Mouse (Mus musculus) MEL (cell line): ENCODE data around the gene Gm3336.

ENCODE experiments used
- CTCF ChIP-seq, 3 experiments: IDR thresholded peaks in 2 of 3; conservative IDR thresholded peaks in 1 of 3; 2 replicates each; pipeline ENCODE4 v1.5.1; 2011 to 2012; ENCODE audit warnings: low read length in 3 of 3, low read depth in 2 of 3, mild to moderate bottlenecking in 2 of 3, improper control_type of control experiment in 1 of 3, inconsistent platforms in 1 of 3, mixed read lengths in 1 of 3, moderate library complexity in 1 of 3; ENCODE audit not compliant: control insufficient read depth in 1 of 3, insufficient read depth in 1 of 3, poor library complexity in 1 of 3, severe bottlenecking in 1 of 3
- GATA1 ChIP-seq: IDR thresholded peaks from 2 replicates; pipeline ENCODE4 v1.6.1; 2011; ENCODE audit warnings: low read depth, low read length, improper control_type of control experiment
- MAX ChIP-seq: IDR thresholded peaks from 2 replicates; pipeline ENCODE4 v1.6.1; 2011; ENCODE audit warnings: low read length, improper control_type of control experiment
- MYC ChIP-seq: IDR thresholded peaks from 2 replicates; pipeline ENCODE4 v1.6.1; 2011; ENCODE audit warnings: low read depth, mild to moderate bottlenecking, low read length, improper control_type of control experiment, moderate library complexity

- peak; percentile 56 to 85 (median 72) for TF ChIP-seq CTCF (IDR thresholded peaks at IDR 0.05 in 2 of 3, conservative IDR thresholded peaks at IDR 0.05 in 1 of 3; ENCODE audit: control insufficient read depth in 1 of 3, insufficient read depth in 1 of 3, low read depth in 2 of 3, low read length in 3 of 3, poor library complexity in 1 of 3, severe bottlenecking in 1 of 3)
- TF ChIP-seq MYC, result no peak
- TF ChIP-seq GATA1, result no peak
- no peak for TF ChIP-seq MAX
Measured at GRCm38 (mm10) chr8:70752000-70752764, 33.8 kb downstream of the Gm3336 start.
